Mouse (Mus musculus) neural tube, embryonic 12.5 days (tissue): Measurements from ENCODE around the gene Psmb10. TPM values are rescaled to one million over a fixed set of nuclear protein-coding genes. Genes with fewer than 3 reads are reported as not detected.

Experiments
- ATAC-seq: fragments of 200-750 bp; cut with Nextera tagmentation; 2 replicates; pipeline ENCODE4 v1.8.0; 2017; ENCODE audit warnings: low read depth, mild to moderate bottlenecking, moderate TSS enrichment, moderate library complexity; ENCODE audit not compliant: low FRiP score
- H3K27ac ChIP-seq: fragments of 300-500 bp; sonication (generic); 2 replicates; pipeline ENCODE4 v1.5.1; 2016
- H3K27me3 ChIP-seq: fragments of 300-500 bp; sonication (generic); replicated peaks from 2 replicates; pipeline ENCODE4 v1.6.1; 2016; ENCODE audit warnings: mild to moderate bottlenecking
- H3K36me3 ChIP-seq: fragments of 300-500 bp; sonication (generic); 2 replicates; pipeline ENCODE4 v1.6.1; 2016; ENCODE audit warnings: mild to moderate bottlenecking
- H3K4me1 ChIP-seq: fragments of 300-500 bp; sonication (generic); 2 replicates; pipeline ENCODE4 v1.6.1; 2016
- H3K4me2 ChIP-seq: fragments of 300-500 bp; sonication (generic); replicated peaks from 2 replicates; pipeline ENCODE4 v1.6.1; 2016; ENCODE audit warnings: mild to moderate bottlenecking
- H3K4me3 ChIP-seq: fragments of 300-500 bp; sonication (generic); 2 replicates; pipeline ENCODE4 v1.5.1; 2016
- H3K9ac ChIP-seq: fragments of 300-500 bp; sonication (generic); 2 replicates; pipeline ENCODE4 v1.6.1; 2016; ENCODE audit warnings: mild to moderate bottlenecking
- H3K9me3 ChIP-seq: fragments of 300-500 bp; sonication (generic); 2 replicates; pipeline ENCODE4 v1.6.1; 2016; ENCODE audit warnings: mild to moderate bottlenecking
- whole genome bisulfite sequencing: fragments of 180-500 bp; shearing (Covaris S2); methylation state at CpG from one replicate; pipeline ENCODE4 v1.1.7; 2016; 5-methylcytosine and 5-hydroxymethylcytosine counted together
- polyA plus RNA-seq: library from polyadenylated mRNA; unstranded; fragments of >200 nt; fragmentation: Nextera tagmentation; extraction: Ambion mirVana; gene quantifications from 2 replicates; pipeline ENCODE4 v1.2.1, GENCODE M21; 2016

Psmb10 gene
- polyA plus RNA-seq, 1 experiment from 2014 or later = 30.7 TPM

DNA sequence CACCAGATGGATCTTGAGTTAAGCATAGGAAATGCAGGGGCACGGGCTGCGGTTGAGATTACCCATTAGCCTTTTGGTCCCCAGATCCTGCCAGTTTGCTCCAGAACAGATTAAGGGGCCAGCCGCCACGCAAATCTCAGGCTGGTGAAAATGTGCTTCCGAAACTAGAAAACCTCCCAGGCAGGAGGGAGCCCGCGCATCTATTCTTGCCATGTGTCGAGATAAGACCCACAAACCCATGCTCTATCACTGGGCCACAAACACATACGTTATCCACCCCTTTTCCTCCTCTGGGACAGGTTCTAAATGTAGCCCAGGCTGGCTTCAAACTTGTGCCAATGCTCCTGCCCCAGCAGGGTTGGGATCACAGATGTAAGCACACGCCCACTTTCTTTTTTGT, 23.3 kb upstream of the Psmb10 start:
- H3K27ac ChIP-seq = no peak overlapping the region
- peaks cover 7% of the 10 kb centered on the region; the same call in 1 of the 2 replicates for H3K4me1 ChIP-seq
- H3K4me3 ChIP-seq = no peak overlapping the region
- 91% methylated on average over 10 of the region's 10 CpGs for WGBS
- ATAC-seq = no peak
- H3K9ac ChIP-seq = no peak overlapping the region
- peaks cover 26% of the 10 kb centered on the region for H3K27me3 ChIP-seq
- H3K36me3 ChIP-seq = no peaks in the 10 kb centered on the region
- no peaks in the 10 kb centered on the region for H3K9me3 ChIP-seq
- H3K4me2 ChIP-seq = no peak overlapping the region

DNA sequence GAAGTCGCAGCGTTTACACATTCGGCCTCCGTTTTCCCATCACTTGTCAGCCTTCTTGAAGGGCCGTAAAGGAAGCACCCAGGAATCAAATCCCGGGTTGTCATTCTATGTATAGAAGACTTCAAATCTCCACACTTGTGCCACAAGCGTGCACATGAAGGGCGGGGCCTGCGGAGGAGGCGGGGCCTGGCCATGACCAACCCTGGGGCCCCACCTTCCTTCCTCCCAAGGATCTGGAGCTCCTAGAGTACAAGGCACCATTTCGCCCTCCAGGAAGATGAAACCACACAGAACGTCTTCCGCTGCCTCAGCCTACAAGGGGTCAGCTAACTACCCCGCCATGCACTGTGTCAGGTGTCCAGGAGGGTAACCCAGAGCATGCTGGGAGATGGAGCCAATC, 22.9 kb upstream of the Psmb10 start:
- Histone ChIP-seq H3K27me3 (peaks cover 22% of the 10 kb centered on the region), H3K9me3 (no peaks in the 10 kb centered on the region), H3K36me3 (no peaks in the 10 kb centered on the region), H3K4me1 (peaks cover 7% of the 10 kb centered on the region; the same call in 1 of the 2 replicates), H3K9ac (no peak overlapping the region), H3K4me3 (no peak overlapping the region), H3K27ac (no peak overlapping the region), H3K4me2 (no peak overlapping the region)
- ATAC-seq = no peak
- 77% methylated on average over 14 of the region's 14 CpGs for WGBS

DNA sequence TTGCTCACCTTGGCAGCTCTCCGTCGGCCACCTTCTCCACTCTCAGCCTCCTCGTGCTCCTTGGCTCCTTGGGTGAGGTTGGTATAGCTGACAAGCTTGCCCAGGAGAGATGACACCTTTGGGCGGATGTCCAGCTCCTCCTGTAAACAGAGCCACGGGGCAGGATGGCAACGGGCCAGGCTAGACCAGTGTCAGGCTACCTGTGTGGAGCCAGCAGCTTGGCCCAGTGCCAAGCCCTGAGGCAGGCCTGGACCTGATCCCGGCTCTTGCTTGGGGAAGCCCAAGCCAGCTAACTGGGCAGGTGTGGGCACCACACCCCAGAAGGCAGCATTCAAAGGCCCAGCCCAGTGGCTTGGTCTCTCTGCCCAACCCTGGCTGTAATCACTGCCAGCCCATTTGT, 21.1 kb upstream of the Psmb10 start:
- no peak overlapping the region for H3K4me2 ChIP-seq
- no peak for ATAC-seq
- H3K9me3 ChIP-seq = no peaks in the 10 kb centered on the region
- WGBS = 90% methylated on average over 7 of the region's 7 CpGs
- H3K27ac ChIP-seq = no peak overlapping the region
- H3K27me3 ChIP-seq = peaks cover 4% of the 10 kb centered on the region
- H3K4me1 ChIP-seq = no peaks in the 10 kb centered on the region
- no peak overlapping the region for H3K4me3 ChIP-seq
- H3K36me3 ChIP-seq = no peaks in the 10 kb centered on the region
- no peak overlapping the region for H3K9ac ChIP-seq

DNA sequence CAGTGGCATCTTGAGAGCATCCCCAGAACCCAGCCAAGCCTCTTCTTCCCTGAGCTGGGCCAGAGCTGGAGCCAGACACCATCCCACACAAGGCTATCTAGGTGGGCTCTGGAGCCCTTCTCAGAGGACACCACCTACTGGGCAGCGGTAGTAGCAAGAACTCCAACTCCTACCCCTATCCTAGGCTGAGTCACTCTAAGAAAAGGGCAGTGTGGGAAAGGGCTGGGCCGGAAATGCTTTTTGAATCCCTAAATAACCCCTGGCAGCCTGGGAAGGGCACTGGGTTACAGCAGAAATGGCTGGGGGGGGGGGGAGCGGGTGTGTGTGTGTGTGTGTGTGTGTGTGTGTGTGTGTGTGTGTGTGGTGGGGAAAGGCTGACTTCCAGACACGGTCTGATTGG, 19.6 kb upstream of the Psmb10 start:
- WGBS = 65% methylated on average over 3 of the region's 4 CpGs
- ATAC-seq = no peak
- Histone ChIP-seq H3K36me3 (no peaks in the 10 kb centered on the region), H3K27ac (no peak overlapping the region), H3K4me2 (no peak overlapping the region), H3K9me3 (no peaks in the 10 kb centered on the region), H3K27me3 (no peaks in the 10 kb centered on the region), H3K9ac (no peak overlapping the region), H3K4me1 (no peaks in the 10 kb centered on the region), H3K4me3 (no peak overlapping the region)

DNA sequence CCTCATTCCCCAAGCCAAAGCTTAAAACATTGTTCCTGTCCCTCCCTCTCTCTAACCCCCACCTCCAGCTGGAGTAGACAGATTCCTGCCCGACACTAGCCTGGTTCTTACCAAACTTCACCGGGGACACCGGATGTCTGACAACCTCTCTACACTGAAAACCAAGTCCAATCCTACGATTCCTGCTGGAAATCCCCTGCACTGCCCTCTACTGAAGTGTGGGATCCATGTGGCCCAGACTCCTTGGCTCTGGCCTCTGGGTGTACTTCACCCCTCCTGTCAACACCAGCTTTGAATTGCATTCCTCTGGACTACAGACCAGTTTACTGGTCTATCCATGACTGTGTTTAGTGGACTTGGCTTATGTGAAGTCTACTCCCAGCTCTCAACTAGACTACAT, 18.3 kb upstream of the Psmb10 start:
- H3K27me3 ChIP-seq = no peaks in the 10 kb centered on the region
- WGBS = 88% methylated on average over 4 of the region's 4 CpGs
- no peak overlapping the region for H3K9ac ChIP-seq
- no peak overlapping the region for H3K27ac ChIP-seq
- no peak for ATAC-seq
- H3K36me3 ChIP-seq = no peaks in the 10 kb centered on the region
- H3K4me1 ChIP-seq = no peaks in the 10 kb centered on the region
- H3K4me3 ChIP-seq = no peak overlapping the region
- no peak overlapping the region for H3K4me2 ChIP-seq
- H3K9me3 ChIP-seq = no peaks in the 10 kb centered on the region

DNA sequence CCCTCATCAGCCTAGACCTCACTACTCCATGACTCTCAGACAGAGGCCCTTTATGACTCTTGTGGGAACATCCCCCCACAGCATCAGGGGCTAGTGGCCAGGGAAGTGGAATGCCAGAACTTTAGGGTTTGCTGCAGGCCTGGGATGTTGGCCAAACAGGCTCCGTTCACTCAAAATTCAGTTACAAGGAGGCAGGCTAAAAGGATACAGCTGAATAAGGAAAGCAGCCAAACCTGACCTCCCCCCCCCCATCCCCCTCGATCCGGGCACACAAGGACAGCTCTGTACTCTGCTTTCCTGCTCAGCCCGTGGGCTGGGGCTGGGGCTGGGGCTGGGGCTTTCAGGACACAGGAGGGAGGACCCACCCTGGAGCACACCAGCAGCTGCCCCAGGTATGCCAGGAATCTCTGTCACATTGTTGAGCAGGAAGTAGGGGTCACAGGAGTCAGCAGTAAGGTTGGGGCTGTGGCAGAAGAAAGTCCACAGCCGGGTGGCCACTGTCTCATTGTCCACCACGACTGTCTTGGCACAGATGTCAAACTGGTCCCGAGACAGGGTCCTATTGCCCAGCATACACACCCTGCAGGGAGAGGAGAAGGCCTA, 12.9 kb upstream of the Psmb10 start:
- Histone ChIP-seq H3K9me3 (no peaks in the 10 kb centered on the region), H3K36me3 (no peaks in the 10 kb centered on the region), H3K9ac (no peak overlapping the region), H3K27me3 (no peaks in the 10 kb centered on the region), H3K4me3 (no peak overlapping the region), H3K27ac (no peak overlapping the region), H3K4me2 (no peak overlapping the region), H3K4me1 (no peaks in the 10 kb centered on the region)
- 71% methylated on average over 7 of the region's 7 CpGs for WGBS
- no peak for ATAC-seq

DNA sequence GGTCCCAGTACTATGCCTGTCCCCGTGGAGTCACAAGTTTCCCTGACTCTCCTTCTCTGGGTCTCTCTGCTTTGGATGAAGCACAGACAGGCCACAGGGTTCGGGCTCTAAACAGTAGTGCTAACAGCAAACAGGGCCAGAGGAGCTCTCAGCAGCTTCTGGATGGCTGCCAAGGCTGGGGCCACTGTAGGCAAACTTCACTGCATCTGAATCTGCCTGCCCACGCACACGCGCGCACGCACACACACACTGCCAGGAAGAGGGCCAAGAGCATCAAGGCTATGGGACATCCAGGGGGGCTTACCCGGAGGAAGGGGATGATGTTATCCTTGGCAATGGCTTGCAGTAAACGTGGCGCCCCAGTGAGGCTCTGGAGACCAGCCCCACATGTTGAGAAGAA, 11.1 kb upstream of the Psmb10 start:
- Histone ChIP-seq H3K4me2 (no peak overlapping the region), H3K4me1 (no peaks in the 10 kb centered on the region), H3K9ac (no peak overlapping the region), H3K27me3 (no peaks in the 10 kb centered on the region), H3K4me3 (no peak overlapping the region), H3K9me3 (no peaks in the 10 kb centered on the region), H3K36me3 (peaks cover 10% of the 10 kb centered on the region; the same call in 1 of the 2 replicates), H3K27ac (no peak overlapping the region)
- no peak for ATAC-seq
- 93% methylated on average over 10 of the region's 10 CpGs for WGBS

DNA sequence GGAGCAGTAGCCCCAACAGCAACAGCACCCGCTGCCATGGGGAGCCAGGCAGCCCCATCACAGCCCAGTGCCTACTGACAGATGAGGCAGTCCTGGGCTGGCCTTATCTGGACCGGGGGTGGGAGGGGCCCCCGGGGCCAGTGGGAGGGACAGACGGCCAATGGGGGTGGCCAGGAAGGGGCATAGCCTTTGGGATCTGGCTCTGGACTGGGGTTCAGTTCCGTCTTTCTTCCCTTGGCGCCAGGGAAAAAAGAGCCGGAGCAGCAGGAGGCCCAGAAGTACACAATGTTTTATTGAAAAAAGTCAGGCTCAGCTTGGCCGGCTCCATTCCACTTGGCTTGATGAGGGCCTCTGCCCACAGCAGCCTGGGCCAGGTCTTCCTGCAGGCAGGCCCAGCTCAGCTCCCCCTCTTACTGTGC, 5.1 kb upstream of the Psmb10 start, which contains the start of gene Lcat:
Gene Lcat, minus strand, starts transcription at position 62 of the 419 bp plus-strand sequence.
- Histone ChIP-seq H3K27me3 (no peaks in the 10 kb centered on the region), H3K4me1 (no peaks in the 10 kb centered on the region), H3K36me3 (peaks cover 21% of the 10 kb centered on the region; the same call in 1 of the 2 replicates), H3K9me3 (no peaks in the 10 kb centered on the region), H3K27ac (no peak within 1 kb of the TSS), H3K4me2 (no peak within 1 kb of the TSS), H3K9ac (no peak within 1 kb of the TSS), H3K4me3 (no peak within 1 kb of the TSS)
- 83% methylated on average over 8 of the region's 8 CpGs for WGBS
- ATAC-seq = no peak

DNA sequence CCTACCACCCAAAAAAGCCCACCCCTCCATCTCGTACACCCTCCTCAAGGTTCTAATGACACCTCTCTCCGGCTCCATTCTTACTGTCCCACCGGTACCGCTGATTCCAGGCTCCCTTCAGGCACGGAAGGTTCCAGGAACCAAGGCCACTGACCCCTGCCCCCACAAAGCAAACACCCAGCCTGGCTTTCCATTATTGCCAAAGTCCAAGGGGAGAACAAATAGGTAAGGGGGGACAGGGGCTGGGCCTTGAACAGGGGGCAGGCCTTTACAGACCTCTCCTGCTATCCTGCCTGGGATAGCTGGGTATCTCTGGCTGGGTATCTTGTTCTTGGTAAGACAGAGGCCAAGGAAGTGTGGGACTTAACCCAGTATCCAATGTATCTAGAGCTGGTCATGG, 4.3 kb upstream of the Psmb10 start:
- Histone ChIP-seq H3K27me3 (no peaks in the 10 kb centered on the region), H3K27ac (no peak overlapping the region), H3K9me3 (no peaks in the 10 kb centered on the region), H3K36me3 (peaks cover 21% of the 10 kb centered on the region; the same call in 1 of the 2 replicates), H3K4me3 (no peak overlapping the region), H3K9ac (no peak overlapping the region), H3K4me1 (peaks cover 6% of the 10 kb centered on the region; the same call in 1 of the 2 replicates), H3K4me2 (no peak overlapping the region)
- WGBS = 93% methylated on average over 5 of the region's 5 CpGs
- no peak for ATAC-seq

DNA sequence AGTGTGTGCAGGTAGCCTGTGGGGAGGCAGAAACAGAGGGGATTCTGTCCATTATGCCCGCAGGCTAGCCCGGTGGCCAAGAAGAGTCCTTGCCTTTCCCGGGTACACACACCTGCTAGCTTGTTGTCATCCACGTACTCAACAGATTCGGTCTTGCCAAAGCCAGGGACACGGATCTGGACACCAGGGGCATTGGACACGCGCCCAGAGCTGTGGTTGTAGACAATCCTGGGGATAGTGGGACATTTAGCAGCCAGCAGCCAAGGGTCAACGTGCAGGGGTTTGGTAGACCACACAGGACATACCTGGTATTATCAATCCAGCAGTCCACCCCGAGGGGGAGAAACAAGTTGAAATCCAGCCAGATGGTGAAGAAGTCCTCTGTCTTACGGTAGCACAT, 3.8 kb upstream of the Psmb10 start:
- Histone ChIP-seq H3K9me3 (no peaks in the 10 kb centered on the region), H3K4me2 (no peak overlapping the region), H3K9ac (no peak overlapping the region), H3K4me1 (peaks cover 6% of the 10 kb centered on the region; the same call in 1 of the 2 replicates), H3K27me3 (no peaks in the 10 kb centered on the region), H3K27ac (no peak overlapping the region), H3K4me3 (no peak overlapping the region), H3K36me3 (peaks cover 21% of the 10 kb centered on the region; the same call in 1 of the 2 replicates)
- ATAC-seq = no peak
- 95% methylated on average over 11 of the region's 11 CpGs for WGBS

DNA sequence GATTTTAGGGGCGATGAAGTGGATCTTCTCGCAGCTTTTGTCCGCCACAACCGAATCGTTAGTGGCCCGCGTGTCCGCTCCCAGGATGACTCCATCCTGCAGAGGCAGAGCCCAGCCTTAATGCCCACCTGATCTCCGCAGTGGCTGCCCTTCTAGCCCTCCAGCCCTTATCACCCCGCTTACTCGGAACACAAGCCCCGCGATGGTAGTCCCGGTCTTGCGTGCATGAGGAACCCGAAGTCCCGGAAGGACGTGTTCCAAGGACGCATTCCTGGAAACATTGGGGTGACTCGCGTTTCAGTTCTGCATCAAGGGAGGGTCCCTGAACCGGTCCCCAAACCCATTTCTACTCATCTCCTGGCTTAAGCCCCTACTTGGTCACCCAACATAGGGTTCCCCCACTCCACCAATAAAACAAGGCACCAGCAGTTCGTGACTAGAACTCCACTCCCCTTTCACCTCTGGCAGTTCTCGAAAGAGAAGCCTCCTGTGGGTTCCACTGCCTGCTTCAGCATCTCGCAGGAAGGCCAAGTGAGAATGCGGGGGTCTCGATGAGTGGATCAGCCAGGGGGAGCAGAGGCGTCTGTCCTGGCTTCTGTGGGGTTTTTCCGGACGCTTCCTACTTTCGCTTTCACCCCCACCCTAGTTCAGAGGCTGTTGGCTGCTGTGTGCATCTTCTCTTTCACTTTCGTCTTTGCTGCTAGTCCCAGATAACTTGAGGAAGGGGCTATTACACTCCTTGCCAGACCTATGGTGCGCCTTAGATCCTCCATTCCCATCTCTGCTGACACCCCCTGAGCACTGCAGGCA, 543 bp downstream of the Psmb10 start:
- H3K4me3 ChIP-seq = peak overlapping the region; percentile 71
- no peaks in the 10 kb centered on the region for H3K27me3 ChIP-seq
- no peaks in the 10 kb centered on the region for H3K9me3 ChIP-seq
- peak overlapping the region; percentile 97 for H3K4me2 ChIP-seq
- peak overlapping the region; percentile 82; the same call in 1 of the 2 replicates for H3K27ac ChIP-seq
- H3K4me1 ChIP-seq = peaks cover 19% of the 10 kb centered on the region
- H3K9ac ChIP-seq = peak overlapping the region; percentile 81
- no peaks in the 10 kb centered on the region for H3K36me3 ChIP-seq
- WGBS = 3% methylated on average over 33 of the region's 33 CpGs
- peak; percentile 56 for ATAC-seq

DNA sequence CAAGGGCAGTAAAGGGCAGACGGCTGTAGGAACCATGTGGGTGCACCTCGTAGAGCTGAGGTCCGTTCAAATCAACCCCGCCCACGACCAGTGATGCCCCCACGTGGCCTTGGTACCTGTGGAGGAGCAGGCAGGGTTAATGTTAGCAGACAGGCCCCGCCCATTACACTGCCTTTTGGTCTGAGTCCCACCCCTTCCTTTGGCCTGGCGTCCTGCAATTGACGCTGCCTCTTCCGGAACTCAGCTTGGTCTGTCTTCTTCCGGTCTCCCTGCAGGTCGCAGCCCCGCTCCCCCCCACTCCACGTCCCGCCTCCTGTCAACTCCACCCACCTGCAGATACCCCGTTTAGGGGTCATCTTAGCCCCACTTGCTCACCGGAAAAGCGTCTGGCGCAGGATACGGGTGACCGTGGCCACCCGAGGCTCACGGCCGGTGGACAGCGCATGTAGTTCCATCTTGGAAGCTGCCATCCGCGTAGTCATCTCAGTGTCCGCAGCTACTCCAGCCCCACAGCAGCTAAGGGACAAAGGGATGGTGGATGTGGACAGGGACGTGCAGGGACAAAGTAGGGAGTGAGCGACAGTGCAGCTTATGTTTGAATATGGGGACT, 1.3 kb downstream of the Psmb10 start:
- peaks cover 6% of the 10 kb centered on the region; the same call in 1 of the 2 replicates for H3K36me3 ChIP-seq
- H3K9ac ChIP-seq = peak overlapping the region; percentile 81
- H3K27ac ChIP-seq = peak overlapping the region; percentile 82
- peaks cover 19% of the 10 kb centered on the region for H3K4me1 ChIP-seq
- H3K4me2 ChIP-seq = peak overlapping the region; percentile 97
- WGBS = under 1% methylated on average over 30 of the region's 30 CpGs
- H3K9me3 ChIP-seq = no peaks in the 10 kb centered on the region
- H3K27me3 ChIP-seq = no peaks in the 10 kb centered on the region
- peak; percentile 84 for ATAC-seq
- H3K4me3 ChIP-seq = peak overlapping the region; percentile 71
